Mouse (Mus musculus): ENCODE results near the gene Samd4b. TPM values are rescaled to one million over a fixed set of nuclear protein-coding genes. Genes with fewer than 3 reads are reported as not detected.

The Samd4b gene
- polyA plus RNA-seq, 1 experiment from 2014 or later: 33.3 TPM

DNA sequence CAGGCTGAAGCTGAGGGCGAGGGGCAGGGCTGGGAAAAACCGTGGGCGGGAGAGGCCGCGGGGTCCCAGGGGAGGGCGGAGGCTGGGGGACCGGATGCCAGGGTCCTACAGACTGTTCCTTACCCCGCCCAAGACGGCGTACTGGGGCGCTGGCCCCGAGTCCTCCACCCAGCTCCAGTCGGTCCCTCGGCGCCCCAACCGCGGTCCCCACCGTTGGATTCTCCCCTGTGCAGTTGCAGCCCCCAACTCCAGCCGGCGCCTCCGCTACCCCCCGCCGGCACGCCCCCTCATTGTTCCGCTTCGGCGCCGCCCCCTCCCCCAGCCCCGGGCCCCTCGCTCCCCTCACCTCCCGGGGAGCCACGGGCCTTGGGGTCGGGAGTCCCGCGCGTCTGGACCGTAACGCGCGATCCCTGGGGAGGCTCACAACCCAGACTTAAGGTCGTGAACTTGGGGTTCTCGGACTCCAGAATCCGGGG is 226.4 kb downstream of the Samd4b start:
- ATAC-seq (ENCODE audit: insufficient number of reproducible peaks, insufficient read depth, low FRiP score, low TSS enrichment, low read depth): no peak
- H3K27ac ChIP-seq: peak overlapping the region; percentile 97

DNA sequence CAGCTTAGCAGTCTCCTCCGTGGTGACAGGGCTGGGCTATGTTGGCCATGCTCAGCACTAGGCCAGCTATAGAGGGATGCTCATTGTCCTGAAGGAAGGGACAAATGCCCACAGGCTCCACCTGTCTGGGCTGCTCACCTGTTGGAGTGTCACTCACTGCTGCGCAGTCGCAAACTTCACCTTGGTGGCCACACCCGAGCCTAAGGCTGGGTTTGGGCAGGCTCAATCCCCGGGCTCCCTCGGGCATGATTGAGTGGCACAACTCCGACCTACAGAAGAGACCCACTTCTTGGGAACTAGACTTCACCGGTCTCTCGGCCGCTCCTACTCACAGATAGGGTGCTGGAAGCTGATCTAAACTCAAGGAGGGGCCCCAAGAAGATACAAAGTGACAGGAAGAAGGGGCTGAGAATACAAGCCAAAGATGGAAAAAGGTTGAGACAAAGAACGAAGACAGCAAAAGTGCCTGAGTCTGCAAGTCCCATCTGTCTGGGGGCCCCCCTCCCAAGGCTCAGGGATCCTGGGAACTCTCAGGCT is 226.9 kb downstream of the Samd4b start:
- H3K27me3 ChIP-seq: no peaks in the 10 kb centered on the region
- WGBS: 6% methylated on average over 11 of the region's 11 CpGs
- H3K9ac ChIP-seq: peak overlapping the region; percentile 90
- no peaks in the 10 kb centered on the region for H3K9me3 ChIP-seq
- peaks cover 34% of the 10 kb centered on the region for H3K4me1 ChIP-seq
- no peak for ATAC-seq (ENCODE audit: insufficient number of reproducible peaks, insufficient read depth, low FRiP score, low TSS enrichment, low read depth)
- peaks cover 44% of the 10 kb centered on the region for H3K36me3 ChIP-seq
- H3K4me3 ChIP-seq: peak overlapping the region; percentile 78
- peak overlapping the region; percentile 97 for H3K27ac ChIP-seq
- peak overlapping the region; percentile 96 for H3K4me2 ChIP-seq

More for the DNA sequence above, 226.4 kb downstream of the Samd4b start:
- Histone ChIP-seq H3K4me3 (peak overlapping the region; percentile 78), H3K9me3 (no peaks in the 10 kb centered on the region), H3K4me1 (peaks cover 39% of the 10 kb centered on the region), H3K36me3 (peaks cover 39% of the 10 kb centered on the region), H3K4me2 (peak overlapping the region; percentile 96), H3K9ac (peak overlapping the region; percentile 90), H3K27me3 (no peaks in the 10 kb centered on the region)
- WGBS: under 1% methylated on average over 42 of the region's 43 CpGs

DNA sequence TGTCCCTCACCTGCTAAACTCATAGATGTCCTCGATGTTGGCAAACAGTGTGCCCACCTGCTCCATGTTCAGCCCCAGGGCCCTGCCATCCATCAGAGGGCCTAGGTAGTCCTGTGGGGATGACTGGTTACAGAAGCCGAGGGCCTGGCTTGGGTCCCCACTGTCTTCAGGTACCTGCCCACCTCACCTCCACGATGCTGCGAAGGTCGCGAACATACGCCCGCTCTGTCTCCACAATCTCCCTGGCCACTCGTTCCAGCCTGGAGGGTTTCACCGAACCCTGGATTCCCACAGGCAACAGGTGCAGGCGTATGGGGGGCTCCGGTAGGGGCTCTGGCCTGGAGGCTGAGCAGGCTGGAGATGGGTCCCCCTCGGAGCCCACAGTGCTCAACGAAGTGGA is 227.9 kb downstream of the Samd4b start:
- peaks cover 30% of the 10 kb centered on the region for H3K4me1 ChIP-seq
- no peak for ATAC-seq (ENCODE audit: insufficient number of reproducible peaks, insufficient read depth, low FRiP score, low TSS enrichment, low read depth)
- no peaks in the 10 kb centered on the region for H3K27me3 ChIP-seq
- WGBS: 90% methylated on average over 14 of the region's 14 CpGs
- H3K4me2 ChIP-seq: peak overlapping the region; percentile 96
- peak overlapping the region; percentile 90 for H3K9ac ChIP-seq
- no peaks in the 10 kb centered on the region for H3K9me3 ChIP-seq
- no peak overlapping the region for H3K27ac ChIP-seq
- peak overlapping the region; percentile 78 for H3K4me3 ChIP-seq
- H3K36me3 ChIP-seq: peaks cover 54% of the 10 kb centered on the region

DNA sequence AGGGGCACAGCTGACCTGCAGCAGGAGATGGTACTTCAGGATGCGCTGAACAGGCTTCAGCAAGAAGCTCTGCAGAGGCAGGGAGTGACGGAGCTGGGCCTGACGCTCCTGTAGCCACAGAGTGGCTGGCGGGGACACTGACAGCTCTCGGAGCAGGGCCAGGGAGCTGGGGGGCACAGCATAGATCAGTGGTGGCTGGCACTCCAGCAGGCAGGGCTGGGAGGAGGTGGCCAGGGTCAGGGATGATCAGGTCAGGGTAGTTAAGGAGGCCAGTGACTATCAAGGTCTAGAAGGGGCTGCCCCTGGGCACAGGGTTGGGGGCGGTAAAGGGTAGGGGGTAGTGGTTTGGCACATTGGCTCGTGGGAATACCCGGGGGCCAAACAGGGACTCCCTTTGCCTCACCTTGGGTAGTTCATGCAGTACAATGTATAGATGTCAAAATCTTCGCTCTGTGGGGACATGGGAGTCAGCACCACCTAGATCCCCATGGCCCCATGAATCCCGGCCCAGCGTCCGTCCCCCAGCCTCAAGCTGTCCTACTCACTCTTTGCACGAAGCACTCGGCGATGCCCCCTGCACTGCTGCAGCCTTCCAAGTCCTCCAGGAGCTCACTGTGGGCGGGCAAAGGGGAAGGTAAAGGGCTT is 229.5 kb downstream of the Samd4b start:
- peaks cover 20% of the 10 kb centered on the region for H3K4me1 ChIP-seq
- no peaks in the 10 kb centered on the region for H3K9me3 ChIP-seq
- no peak overlapping the region for H3K27ac ChIP-seq
- 0 out of 2 replicates have a peak overlapping the region, but pooled peaks have one; percentile 96 for H3K4me2 ChIP-seq
- peaks cover 70% of the 10 kb centered on the region for H3K36me3 ChIP-seq
- no peak overlapping the region for H3K9ac ChIP-seq
- no peaks in the 10 kb centered on the region for H3K27me3 ChIP-seq
- peak overlapping the region; percentile 3; the same call in 1 of the 2 replicates for H3K4me3 ChIP-seq
- ATAC-seq (ENCODE audit: insufficient number of reproducible peaks, insufficient read depth, low FRiP score, low TSS enrichment, low read depth): no peak
- 92% methylated on average over 16 of the region's 16 CpGs for WGBS

DNA sequence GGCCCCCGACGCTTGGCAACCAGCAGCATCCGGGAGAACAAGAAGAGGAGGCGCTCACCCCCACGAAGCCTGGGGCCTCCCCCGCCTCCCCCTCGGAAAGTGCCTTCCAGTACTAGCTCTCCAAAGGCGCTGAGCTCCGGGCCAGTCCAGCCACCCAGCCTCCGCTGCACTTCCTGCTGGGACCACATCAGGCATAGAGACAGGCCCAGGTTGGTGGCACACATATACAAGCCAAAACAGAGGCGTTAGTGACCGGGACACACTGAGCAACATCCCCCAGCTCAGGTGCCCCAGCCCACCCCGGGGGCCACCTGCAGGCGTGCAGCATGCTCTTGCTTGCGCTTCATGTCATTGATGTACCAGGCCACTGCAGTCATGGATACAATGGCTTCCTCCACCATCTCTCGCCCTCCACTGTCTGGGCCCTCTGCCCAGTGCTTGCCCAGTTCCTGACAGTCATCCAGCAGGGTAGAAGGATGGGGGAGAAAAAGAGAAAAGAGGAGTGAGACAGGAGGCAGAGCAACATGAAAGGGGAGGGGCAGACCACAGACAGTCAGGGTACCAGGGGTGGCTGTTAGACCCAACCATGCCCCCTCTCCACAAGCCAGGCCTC is 230.2 kb downstream of the Samd4b start:
- no peak for ATAC-seq (ENCODE audit: insufficient number of reproducible peaks, insufficient read depth, low FRiP score, low TSS enrichment, low read depth)
- no peak overlapping the region for H3K4me3 ChIP-seq

DNA sequence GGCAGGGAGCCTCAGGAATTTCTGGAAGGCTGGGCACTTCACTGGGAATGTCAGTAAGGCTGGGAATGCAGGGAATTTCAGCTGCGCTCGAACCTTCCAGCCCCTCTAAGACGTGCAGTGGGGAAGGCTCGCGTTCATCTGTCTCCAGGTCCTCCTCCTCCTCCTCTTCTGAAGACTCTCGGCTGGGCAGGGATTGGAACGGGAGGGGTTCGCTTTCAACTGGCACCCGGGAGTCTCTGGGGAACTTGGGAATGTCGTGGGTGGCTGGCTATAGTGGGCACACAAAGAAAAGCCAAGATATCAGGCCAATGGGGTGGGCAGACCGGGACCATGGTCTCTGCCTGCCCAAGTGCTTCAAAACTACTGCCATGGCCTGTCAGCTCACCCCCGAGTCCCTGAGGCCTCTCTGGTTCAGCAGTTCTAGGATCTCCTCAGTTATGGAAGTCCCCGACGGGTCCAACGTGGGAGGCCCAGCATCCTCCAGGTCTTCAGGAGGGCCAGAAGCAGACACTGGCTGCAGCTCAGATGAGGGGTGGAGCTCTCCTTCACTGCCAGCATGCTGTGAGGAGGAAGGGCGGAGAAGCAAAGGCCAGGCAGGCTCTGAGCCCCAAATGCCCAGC is 235.4 kb downstream of the Samd4b start:
- H3K4me2 ChIP-seq: no peak overlapping the region
- WGBS: 88% methylated on average over 16 of the region's 16 CpGs
- H3K27ac ChIP-seq: no peak overlapping the region; the same call in 1 of the 2 replicates
- no peaks in the 10 kb centered on the region for H3K9me3 ChIP-seq
- peaks cover 91% of the 10 kb centered on the region for H3K36me3 ChIP-seq
- no peak for ATAC-seq (ENCODE audit: insufficient number of reproducible peaks, insufficient read depth, low FRiP score, low TSS enrichment, low read depth)
- H3K4me1 ChIP-seq: peaks cover 24% of the 10 kb centered on the region
- H3K27me3 ChIP-seq: no peaks in the 10 kb centered on the region
- no peak overlapping the region for H3K4me3 ChIP-seq
- no peak overlapping the region for H3K9ac ChIP-seq

More for the DNA sequence above, 230.2 kb downstream of the Samd4b start:
- H3K9me3 ChIP-seq: no peaks in the 10 kb centered on the region
- H3K27me3 ChIP-seq: no peaks in the 10 kb centered on the region
- 93% methylated on average over 16 of the region's 16 CpGs for WGBS
- peaks cover 20% of the 10 kb centered on the region for H3K4me1 ChIP-seq
- no peak overlapping the region for H3K27ac ChIP-seq
- H3K36me3 ChIP-seq: peaks cover 76% of the 10 kb centered on the region
- H3K4me2 ChIP-seq: no peak overlapping the region
- H3K9ac ChIP-seq: 0 out of 2 replicates have a peak overlapping the region, but pooled peaks have one; percentile 21

DNA sequence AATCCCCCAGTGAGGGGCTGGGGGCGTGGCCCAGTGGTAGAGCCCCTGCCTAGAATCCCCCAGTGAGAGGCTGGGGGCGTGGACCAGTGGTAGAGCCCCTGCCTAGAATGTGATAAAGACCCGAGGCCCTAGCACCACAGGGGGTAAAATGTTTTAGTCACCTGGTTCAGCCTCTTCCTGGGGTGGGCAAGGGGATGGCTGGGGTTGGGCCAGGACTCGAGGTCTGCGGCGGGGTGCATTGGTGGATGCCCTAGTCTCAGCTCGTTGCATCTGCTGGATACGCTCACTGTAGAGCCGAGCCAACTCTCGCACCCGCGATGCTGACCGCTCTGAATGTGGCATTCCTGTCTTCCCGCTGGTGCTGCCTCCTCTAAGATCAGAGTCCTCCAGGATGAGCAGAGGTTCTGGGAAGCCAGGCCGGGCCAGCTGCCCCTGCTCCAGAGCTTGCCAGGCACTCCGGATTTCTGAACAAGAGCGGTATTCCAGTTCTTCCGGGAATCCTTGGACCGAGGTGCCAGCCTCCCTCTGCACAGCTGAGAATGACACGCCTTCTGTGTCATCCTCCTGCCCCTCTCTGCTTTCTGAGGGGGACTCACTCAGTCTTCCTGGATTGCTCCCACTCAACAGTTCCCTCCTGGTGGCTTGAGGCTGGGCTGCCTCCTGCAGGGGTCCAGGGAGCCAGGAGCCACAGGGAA is 236.2 kb downstream of the Samd4b start:
- Histone ChIP-seq H3K4me2 (no peak overlapping the region), H3K27ac (peak overlapping the region; percentile 11; the same call in 1 of the 2 replicates), H3K36me3 (peaks cover 83% of the 10 kb centered on the region), H3K4me1 (peaks cover 32% of the 10 kb centered on the region), H3K4me3 (no peak overlapping the region), H3K9ac (no peak overlapping the region), H3K9me3 (no peaks in the 10 kb centered on the region), H3K27me3 (no peaks in the 10 kb centered on the region)
- 93% methylated on average over 20 of the region's 20 CpGs for WGBS
- no peak for ATAC-seq (ENCODE audit: insufficient number of reproducible peaks, insufficient read depth, low FRiP score, low TSS enrichment, low read depth)

DNA sequence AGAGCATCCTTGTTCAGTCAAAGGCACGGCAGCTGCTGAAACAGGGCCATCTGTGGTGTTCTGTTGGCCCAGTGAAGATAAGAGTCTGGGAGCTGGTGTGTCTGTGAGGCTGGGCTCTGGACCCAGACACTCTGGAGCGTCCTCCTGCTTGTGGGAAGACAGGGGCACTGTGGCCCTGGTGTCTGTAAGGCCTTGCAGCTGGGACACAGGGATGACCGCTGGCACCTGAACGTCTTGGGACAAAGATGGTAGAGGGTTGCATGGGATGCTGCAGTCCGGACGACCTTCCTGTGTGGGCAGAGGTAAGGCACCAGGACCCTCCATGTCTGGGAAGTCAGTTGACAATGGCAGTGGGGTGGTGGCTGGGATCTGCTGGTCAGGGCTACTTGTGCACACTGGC is 237.7 kb downstream of the Samd4b start:
- H3K27ac ChIP-seq: no peak overlapping the region
- no peaks in the 10 kb centered on the region for H3K9me3 ChIP-seq
- no peak overlapping the region for H3K9ac ChIP-seq
- 95% methylated on average over 6 of the region's 6 CpGs for WGBS
- peaks cover 35% of the 10 kb centered on the region for H3K4me1 ChIP-seq
- no peak overlapping the region for H3K4me3 ChIP-seq
- H3K27me3 ChIP-seq: no peaks in the 10 kb centered on the region
- H3K36me3 ChIP-seq: peaks cover 70% of the 10 kb centered on the region
- H3K4me2 ChIP-seq: no peak overlapping the region
- ATAC-seq (ENCODE audit: insufficient number of reproducible peaks, insufficient read depth, low FRiP score, low TSS enrichment, low read depth): no peak

DNA sequence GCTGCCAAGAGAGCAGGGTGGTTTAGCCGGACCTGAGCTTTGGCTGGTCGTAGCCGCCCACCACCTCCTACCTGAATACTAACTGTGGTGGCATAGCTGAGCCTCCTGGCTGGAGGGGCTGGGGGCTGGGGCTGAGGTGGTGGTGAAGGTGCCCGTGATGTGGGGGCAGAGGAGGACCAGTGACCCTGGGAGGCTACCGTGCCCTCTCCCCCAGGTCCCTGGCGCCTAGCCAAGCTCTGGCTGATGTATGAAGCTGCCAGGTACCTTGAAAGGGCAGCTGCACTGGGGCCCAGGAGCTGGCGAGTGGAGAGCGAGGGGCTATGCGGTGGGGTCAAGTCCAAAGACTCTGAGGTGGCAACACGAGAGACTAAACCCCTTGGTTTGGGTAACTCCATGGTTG is 238.1 kb downstream of the Samd4b start:
- Histone ChIP-seq H3K36me3 (peaks cover 70% of the 10 kb centered on the region), H3K4me3 (no peak overlapping the region), H3K9ac (no peak overlapping the region), H3K9me3 (no peaks in the 10 kb centered on the region), H3K27ac (no peak overlapping the region), H3K4me2 (no peak overlapping the region), H3K4me1 (peaks cover 35% of the 10 kb centered on the region), H3K27me3 (no peaks in the 10 kb centered on the region)
- 90% methylated on average over 10 of the region's 10 CpGs for WGBS
- no peak for ATAC-seq (ENCODE audit: insufficient number of reproducible peaks, insufficient read depth, low FRiP score, low TSS enrichment, low read depth)

DNA sequence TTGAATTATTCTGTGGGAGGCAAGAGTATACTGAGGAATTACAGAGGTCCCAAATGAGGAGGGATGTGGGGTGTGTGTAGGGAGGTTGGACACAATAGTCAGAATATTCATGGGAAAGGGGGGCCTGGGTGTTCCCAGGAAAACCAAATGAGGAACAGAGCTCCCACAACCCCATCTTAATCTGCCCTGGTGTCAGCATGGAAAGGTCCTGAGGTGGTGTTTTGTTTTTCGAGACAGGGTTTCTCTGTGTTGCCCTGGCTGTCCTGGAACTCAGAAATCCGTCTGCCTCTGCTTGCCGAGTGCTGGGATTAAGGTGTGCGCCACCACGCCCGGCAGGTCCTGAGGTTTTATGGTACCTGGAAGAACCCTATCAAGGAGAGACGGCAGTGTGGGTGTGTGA is 239.5 kb downstream of the Samd4b start:
- 0 out of 2 replicates have a peak overlapping the region, but pooled peaks have one; percentile 21 for H3K9ac ChIP-seq
- H3K27ac ChIP-seq: peak overlapping the region; percentile 85
- H3K36me3 ChIP-seq: peaks cover 70% of the 10 kb centered on the region
- peak overlapping the region; percentile 5; the same call in 1 of the 2 replicates for H3K4me2 ChIP-seq
- peaks cover 35% of the 10 kb centered on the region for H3K4me1 ChIP-seq
- no peaks in the 10 kb centered on the region for H3K9me3 ChIP-seq
- ATAC-seq (ENCODE audit: insufficient number of reproducible peaks, insufficient read depth, low FRiP score, low TSS enrichment, low read depth): no peak
- 50% methylated on average over 7 of the region's 7 CpGs for WGBS
- no peaks in the 10 kb centered on the region for H3K27me3 ChIP-seq
- H3K4me3 ChIP-seq: no peak overlapping the region

DNA sequence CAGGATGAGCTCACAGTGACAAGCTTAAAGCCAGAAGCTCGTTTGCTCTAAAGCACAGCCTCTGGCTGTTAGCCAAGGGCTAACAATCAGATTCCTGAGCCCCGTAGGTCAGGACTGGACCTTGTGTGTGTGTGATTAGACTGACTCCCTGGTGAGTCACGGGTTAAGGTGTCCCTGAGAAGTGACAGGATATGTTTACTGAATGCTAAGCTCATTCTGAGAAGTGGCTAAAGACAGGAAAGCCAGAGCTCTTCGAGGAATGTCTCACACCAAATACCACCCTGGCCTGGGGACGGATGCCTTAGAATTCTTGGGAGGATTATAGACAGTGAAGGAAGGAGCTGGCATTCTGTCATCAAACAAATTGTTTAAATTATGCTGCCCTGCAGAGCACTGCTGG is 240.0 kb downstream of the Samd4b start:
- Histone ChIP-seq H3K27ac (peak overlapping the region; percentile 85), H3K9ac (peak overlapping the region; percentile 17; the same call in 1 of the 2 replicates), H3K36me3 (peaks cover 70% of the 10 kb centered on the region), H3K4me3 (no peak overlapping the region), H3K4me1 (peaks cover 35% of the 10 kb centered on the region), H3K27me3 (no peaks in the 10 kb centered on the region), H3K4me2 (peak overlapping the region; percentile 5; the same call in 1 of the 2 replicates), H3K9me3 (no peaks in the 10 kb centered on the region)
- 9% methylated on average over 5 of the region's 5 CpGs for WGBS
- no peak for ATAC-seq (ENCODE audit: insufficient number of reproducible peaks, insufficient read depth, low FRiP score, low TSS enrichment, low read depth)
